Mouse (Mus musculus): ENCODE results near the gene Zfp982. TPM values are rescaled to one million over a fixed set of nuclear protein-coding genes. Genes with fewer than 3 reads are reported as not detected.
"Not testable (repeated sequence)": the region's sequence is repeated elsewhere in the genome, so short reads cannot be mapped to it uniquely, and the experiment has no call there.

The Zfp982 gene
- polyA plus RNA-seq (2012; ENCODE audit: insufficient read depth, insufficient read length, low replicate concordance, missing spikeins), result not detected in 2 replicates

DNA sequence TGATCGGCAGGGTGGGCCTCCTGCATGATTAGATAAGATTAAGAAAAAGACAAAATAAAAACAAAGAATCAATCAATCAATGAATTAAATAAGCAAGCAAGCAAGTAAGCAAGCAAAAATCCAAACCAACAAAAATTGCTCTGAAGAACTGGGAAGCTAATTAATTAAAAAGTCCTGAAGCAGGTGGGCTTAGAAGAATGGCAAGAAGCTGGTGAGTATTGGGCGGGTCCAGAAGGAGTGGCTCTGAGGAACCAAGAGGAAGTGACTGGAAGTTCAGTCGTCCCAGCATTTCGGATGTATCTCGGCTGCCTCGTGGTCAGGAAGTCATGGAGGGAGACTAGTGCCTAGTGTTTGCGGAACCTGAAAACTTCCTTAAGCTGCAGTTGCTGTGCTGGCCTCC is at the start of gene Zfp982:
Gene Zfp982, plus strand, starts transcription at position 301 of the 400 bp plus-strand sequence.
- not testable (repeated sequence) for H3K4me1 ChIP-seq (ENCODE audit: control insufficient read depth, insufficient read depth, low read length); H3K27ac ChIP-seq (ENCODE audit: insufficient read depth, low read depth, low read length); H3K4me3 ChIP-seq (ENCODE audit: insufficient read depth, low read depth, low read length)
- WGBS, result 90% methylated on average over 7 of the region's 7 CpGs

DNA sequence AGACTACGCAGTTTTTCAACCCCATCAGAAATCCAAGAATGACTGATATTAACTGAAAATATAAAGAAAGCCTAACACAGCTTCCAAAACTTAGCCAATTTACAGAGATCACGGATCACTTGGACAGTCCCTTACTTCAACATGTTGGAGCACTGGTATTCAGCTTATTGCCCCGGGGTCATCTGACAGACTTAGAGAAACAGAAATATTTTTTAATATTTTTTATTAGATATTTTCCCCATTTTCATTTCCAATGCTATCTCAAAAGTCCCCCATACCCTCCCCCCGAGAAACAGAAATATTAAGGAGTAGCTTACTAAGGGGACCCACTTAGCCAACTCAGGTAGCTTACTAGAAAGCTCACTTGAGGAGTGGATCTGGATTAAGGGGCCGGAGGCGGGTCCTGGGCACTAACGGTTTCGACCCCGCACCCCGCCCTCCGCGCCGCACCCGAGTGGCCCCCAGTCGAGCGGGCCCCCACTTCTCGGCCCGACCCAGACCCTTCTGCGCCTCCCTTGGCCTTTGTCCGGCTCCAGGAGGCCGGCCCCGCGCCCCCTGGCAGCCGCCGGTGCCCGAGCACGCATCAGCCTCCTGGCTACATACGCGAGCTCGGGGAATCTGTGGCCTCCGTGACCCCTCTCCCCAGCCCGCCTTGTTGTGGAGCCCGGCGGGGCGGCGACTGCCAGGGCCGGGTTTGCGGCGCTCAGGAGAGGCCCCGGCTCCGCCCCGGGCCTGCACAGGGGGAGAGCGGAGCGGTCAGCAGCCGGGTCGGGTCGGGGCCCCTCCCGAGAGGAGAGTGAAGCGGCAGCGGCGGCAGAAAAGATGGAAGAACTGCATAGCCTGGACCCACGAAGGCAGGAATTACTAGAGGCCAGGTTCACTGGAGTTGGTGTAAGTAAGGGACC is 49.3 kb upstream of the Zfp982 start:
- 10% methylated on average over 52 of the region's 52 CpGs for WGBS
- Histone ChIP-seq H3K27ac (ENCODE audit: insufficient read depth, low read depth, low read length) (0 out of 2 replicates have a peak overlapping the region, but pooled peaks have one; percentile 20), H3K4me3 (ENCODE audit: insufficient read depth, low read depth, low read length) (peak overlapping the region; percentile 58)

DNA sequence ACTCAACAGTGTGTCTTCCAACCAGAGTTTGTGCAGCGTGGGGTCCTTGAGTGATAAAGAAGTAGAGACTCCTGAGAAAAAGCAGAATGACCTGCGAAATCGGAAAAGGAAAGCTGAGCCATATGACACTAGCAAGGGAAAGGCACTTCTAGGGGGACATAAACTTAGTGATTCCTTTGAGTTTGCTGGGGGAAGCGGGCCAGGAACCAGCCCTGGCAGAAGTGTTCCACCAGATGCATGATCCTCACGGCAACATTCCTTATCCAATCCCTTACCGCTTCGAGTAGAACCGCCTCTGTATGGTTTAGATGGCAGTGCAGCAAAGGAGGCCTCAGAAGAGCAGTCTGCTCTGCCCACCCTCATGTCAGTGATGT is 48.7 kb upstream of the Zfp982 start:
- H3K4me3 ChIP-seq (ENCODE audit: insufficient read depth, low read depth, low read length), result peak overlapping the region; percentile 58
- H3K27ac ChIP-seq (ENCODE audit: insufficient read depth, low read depth, low read length), result 0 out of 2 replicates have a peak overlapping the region, but pooled peaks have one; percentile 23
- H3K4me1 ChIP-seq (ENCODE audit: control insufficient read depth, insufficient read depth, low read length), result not testable (repeated sequence)
- 37% methylated on average over 8 of the region's 8 CpGs for WGBS

More for the DNA sequence above, 49.3 kb upstream of the Zfp982 start:
- H3K4me1 ChIP-seq (ENCODE audit: control insufficient read depth, insufficient read depth, low read length), result not testable (repeated sequence)

DNA sequence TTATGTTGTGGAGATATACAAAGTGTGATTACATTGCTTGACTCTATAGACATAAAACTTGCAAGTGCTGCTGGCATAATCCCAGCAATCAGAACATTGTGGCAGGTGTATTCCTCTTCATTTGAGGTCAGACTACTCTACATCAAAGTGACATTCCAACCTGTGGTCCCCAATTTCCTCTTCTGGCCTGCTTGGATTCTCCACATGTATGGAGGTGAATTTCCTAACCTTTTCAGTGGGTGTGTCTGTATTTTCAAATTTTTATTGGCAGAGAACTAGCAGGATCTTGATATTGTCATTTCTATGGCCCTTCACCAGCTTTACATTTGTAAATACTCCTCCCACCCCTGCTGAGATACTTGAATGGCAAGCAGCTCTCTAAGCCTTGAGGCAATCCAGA is 46.8 kb upstream of the Zfp982 start:
- not testable (repeated sequence) for H3K4me1 ChIP-seq (ENCODE audit: control insufficient read depth, insufficient read depth, low read length); H3K27ac ChIP-seq (ENCODE audit: insufficient read depth, low read depth, low read length)

DNA sequence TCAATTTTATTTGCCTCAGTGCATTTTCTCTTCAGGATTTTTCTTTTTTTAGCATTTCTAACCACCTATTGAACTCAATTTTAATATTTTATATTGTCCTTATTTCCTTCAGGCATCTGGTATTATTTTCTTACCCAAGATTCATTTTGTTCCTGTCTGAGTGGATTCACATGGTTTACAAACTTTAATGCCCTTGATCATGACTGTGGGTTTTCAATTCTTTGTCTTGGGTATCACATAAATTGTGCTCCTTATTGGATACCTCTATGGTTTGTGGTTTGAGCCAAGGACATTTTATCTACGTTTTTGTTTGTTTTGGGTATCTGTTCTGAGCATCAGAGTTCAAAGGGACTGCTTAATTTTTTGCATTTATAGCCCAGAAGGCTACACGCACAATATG is 43.9 kb upstream of the Zfp982 start:
- TF ChIP-seq CTCF (IDR thresholded peaks at IDR 0.05; ENCODE audit: insufficient read depth, low read depth, low read length), result no peak
- TF ChIP-seq POLR2A (IDR thresholded peaks at IDR 0.05; ENCODE audit: insufficient read depth, low read depth, low read length), result no peak
- H3K27ac ChIP-seq (ENCODE audit: insufficient read depth, low read depth, low read length), result no peak overlapping the region
- WGBS, result 67% methylated on average over 2 of the region's 2 CpGs
- H3K4me3 ChIP-seq (ENCODE audit: insufficient read depth, low read depth, low read length), result no peak overlapping the region
- H3K4me1 ChIP-seq (ENCODE audit: control insufficient read depth, insufficient read depth, low read length), result no peaks in the 10 kb centered on the region

More for the DNA sequence above, 46.8 kb upstream of the Zfp982 start:
- H3K4me3 ChIP-seq (ENCODE audit: insufficient read depth, low read depth, low read length), result not testable (repeated sequence)

DNA sequence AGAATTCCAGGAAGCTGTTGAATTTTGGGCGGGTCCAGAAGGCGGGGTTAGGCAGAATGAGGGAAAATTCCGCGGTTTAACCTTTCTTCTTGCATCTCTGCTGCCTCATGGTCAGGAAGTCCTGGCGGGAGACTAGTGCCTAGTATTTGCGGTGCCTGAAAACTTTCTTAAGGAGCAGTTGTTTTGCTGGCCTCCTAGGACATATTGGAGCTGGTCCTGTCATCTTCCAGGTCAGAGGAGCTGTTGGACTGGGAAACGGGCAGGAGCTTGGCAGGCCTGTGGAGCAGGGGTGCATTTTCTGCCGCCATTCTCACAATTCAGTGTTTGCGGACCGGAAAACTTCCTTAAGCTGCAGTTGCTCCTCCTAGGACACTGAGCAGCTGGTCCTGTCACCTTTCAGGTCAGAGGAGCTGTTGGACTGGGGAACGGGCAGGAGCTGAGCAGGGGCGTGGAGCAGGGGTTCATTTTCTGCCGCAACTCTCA is 43.1 kb upstream of the Zfp982 start:
- no peaks in the 10 kb centered on the region for H3K4me1 ChIP-seq (ENCODE audit: control insufficient read depth, insufficient read depth, low read length)
- no peak for TF ChIP-seq CTCF (IDR thresholded peaks at IDR 0.05; ENCODE audit: insufficient read depth, low read depth, low read length)
- TF ChIP-seq POLR2A (IDR thresholded peaks at IDR 0.05; ENCODE audit: insufficient read depth, low read depth, low read length), result no peak
- no peak overlapping the region for H3K27ac ChIP-seq (ENCODE audit: insufficient read depth, low read depth, low read length)
- no peak overlapping the region for H3K4me3 ChIP-seq (ENCODE audit: insufficient read depth, low read depth, low read length)
- 54% methylated on average over 13 of the region's 13 CpGs for WGBS

DNA sequence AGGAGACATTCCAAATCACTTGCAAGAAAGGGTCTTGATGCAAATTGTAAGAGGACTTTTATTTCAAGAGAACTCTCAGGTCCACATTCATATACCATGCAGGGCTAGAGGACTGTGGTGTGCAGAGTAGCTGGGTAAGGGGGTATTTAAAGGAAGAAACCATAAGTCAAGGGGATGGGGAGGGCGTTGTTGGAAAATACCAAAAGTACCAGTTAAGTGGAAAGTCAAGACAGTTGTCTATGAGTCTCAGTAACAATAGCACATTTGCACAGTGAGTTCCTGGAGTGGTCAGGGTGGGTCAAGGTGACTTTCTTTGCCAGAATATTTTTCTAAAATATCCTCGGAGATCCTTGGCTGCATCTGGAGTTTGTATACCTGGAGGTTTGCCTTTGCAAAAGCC is 42.2 kb upstream of the Zfp982 start:
- 84% methylated on average over 2 of the region's 2 CpGs for WGBS
- not testable (repeated sequence) for H3K27ac ChIP-seq (ENCODE audit: insufficient read depth, low read depth, low read length)

DNA sequence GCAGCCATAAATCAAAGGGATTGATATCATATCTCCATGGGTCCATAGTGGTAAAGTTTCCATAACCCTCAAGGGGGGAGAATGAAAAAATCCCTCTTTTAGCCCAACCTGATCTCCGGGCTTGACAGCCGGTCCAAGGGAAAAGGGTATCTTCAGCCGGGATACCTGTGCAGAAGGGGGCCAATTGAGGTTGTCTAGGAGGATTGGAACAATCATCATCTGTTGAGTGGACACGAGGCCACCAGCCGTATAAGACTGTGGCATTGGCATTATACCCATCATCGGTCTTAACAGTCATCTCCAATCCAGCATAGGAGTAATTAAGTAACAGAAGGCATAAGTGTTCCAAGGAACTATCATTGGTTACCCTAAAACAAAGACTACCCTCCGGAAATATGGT is 25.0 kb upstream of the Zfp982 start:
- 91% methylated on average over 7 of the region's 7 CpGs for WGBS
- H3K27ac ChIP-seq (ENCODE audit: insufficient read depth, low read depth, low read length); H3K4me3 ChIP-seq (ENCODE audit: insufficient read depth, low read depth, low read length); H3K4me1 ChIP-seq (ENCODE audit: control insufficient read depth, insufficient read depth, low read length): not testable (repeated sequence)

More for the DNA sequence above, 42.2 kb upstream of the Zfp982 start:
- not testable (repeated sequence) for H3K4me1 ChIP-seq (ENCODE audit: control insufficient read depth, insufficient read depth, low read length); H3K4me3 ChIP-seq (ENCODE audit: insufficient read depth, low read depth, low read length)

DNA sequence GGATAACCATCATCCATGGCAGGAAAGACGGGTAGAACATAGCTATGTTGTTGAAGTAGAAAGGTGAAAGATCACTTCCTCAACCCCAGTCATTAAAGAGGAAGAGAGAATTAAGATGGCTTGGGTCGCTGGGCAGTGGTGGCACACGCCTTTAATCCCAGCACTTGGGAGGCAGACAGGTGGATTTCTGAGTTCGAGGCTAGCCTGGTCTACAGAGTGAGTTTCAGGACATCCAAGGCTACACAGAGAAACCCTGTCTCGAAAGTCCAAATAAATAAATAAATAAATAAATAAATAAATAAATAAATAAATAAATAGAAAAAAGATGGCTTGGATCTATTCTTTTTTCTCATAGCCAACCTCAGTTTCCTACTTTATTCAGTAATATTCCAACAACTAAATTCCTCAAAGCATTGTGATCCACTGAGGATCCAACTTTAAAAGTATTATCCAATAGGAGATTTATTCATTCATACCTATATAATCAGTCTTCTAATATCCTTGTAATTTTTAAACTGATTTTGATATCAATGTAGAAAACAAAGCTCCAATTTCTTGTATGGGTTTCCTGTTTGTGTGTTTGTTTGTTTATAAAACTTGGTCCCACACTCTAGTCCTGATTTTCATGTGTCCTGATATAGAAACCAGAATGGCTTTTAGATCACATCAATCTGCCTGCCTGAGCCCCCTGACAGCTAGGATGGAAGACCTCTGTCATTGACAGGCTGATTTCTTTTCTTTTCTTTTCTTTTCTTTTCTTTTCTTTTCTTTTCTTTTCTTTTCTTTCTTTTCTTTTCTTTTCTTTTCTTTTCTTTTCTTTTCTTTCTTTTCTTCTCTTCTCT is 6.8 kb downstream of the Zfp982 start:
- WGBS, result 87% methylated on average over 5 of the region's 5 CpGs
- not testable (repeated sequence) for H3K4me3 ChIP-seq (ENCODE audit: insufficient read depth, low read depth, low read length); H3K27ac ChIP-seq (ENCODE audit: insufficient read depth, low read depth, low read length); H3K4me1 ChIP-seq (ENCODE audit: control insufficient read depth, insufficient read depth, low read length)

DNA sequence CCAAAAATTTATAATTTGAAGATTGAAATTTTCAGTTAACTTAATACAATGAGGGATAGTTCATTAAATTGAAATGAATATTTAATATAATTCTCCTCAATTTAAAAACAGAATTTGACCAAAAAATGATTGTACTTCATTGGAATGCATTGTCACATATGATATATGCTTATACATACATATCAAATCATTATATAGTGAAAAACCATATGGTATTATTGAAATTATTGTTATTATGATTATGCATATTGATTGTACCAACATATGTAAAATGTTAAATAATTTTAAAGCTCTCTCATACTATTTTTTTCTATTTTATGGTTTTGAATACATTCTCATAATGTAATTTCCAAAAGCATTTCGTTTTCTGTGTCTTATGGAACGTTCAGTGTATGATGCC is 17.0 kb downstream of the Zfp982 start:
- WGBS, result 75% methylated on average over 2 of the region's 2 CpGs
- Histone ChIP-seq H3K4me3 (ENCODE audit: insufficient read depth, low read depth, low read length) (no peak overlapping the region), H3K27ac (ENCODE audit: insufficient read depth, low read depth, low read length) (no peak overlapping the region), H3K4me1 (ENCODE audit: control insufficient read depth, insufficient read depth, low read length) (no peaks in the 10 kb centered on the region)
- no peak for TF ChIP-seq POLR2A (IDR thresholded peaks at IDR 0.05; ENCODE audit: insufficient read depth, low read depth, low read length)
- no peak for TF ChIP-seq CTCF (IDR thresholded peaks at IDR 0.05; ENCODE audit: insufficient read depth, low read depth, low read length)
